Mouse (Mus musculus) heart, adult 8-10 months (tissue): Measurements from ENCODE around the gene Fam122a. TPM values are rescaled to one million over a fixed set of nuclear protein-coding genes. Genes with fewer than 3 reads are reported as not detected.

Experiments used
- DNase-seq: peaks from one replicate; pipeline ENCODE4 v3.0.0; 2022; ENCODE audit warnings: low spot score
- total RNA-seq, 4 experiments: library from RNA; stranded (reverse); gene quantifications; 2 replicates each; pipeline ENCODE4 v1.2.4; 2022

Fam122a gene
- total RNA-seq, result 10 to 100 TPM; 23.5 to 26.9 (median 26.6) TPM

- DNase-seq, result peak; percentile 80
Measured at GRCm38 (mm10) chr19:24476929-24477882, at the start of gene Fam122a. Gene Fam122a (minus strand): TSS chr19:24477356.

- DNase-seq, result no peak
Measured at GRCm38 (mm10) chr19:24523476-24524313, 46.5 kb upstream of the Fam122a start.

DNA sequence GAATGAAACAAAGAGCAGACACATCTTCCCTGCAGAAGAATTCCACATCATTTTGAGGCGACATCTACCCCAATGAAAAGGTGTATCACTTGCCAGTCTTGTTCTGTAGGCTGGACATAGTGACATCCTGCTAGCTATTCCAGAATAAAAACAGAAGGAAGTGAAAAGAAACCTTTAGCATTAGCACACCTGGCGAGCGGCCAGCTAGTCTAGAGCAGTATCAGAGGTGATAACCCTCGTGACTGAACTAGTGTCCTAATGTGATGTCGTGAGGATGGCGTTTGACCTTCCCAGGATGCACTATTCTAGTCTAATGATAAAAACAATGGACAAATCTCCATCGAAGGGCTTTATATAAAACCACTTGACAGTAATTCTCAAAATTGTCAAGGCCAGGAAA is 44.8 kb upstream of the Fam122a start:
- no peak for DNase-seq

DNA sequence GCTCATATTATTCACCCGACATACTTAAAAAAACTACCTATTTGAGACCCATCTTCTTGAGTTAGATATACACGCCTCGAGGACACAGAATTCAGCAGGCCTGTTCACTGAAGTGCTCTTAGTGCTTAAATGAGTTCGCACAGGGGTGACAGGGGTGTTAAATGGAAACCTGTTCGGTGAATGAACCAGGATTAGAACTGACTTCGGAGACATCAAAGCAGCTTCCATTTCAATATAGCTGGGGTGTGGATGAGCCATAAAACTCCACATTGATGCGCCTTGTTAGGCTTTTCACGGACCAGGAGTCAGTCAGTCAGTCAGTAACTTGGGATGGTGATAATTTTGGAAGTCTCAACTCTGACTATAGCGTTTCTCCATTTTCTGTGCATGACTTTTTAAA is 44.0 kb upstream of the Fam122a start:
- no peak for DNase-seq

- no peak for DNase-seq
Measured at GRCm38 (mm10) chr19:24519732-24520409, 42.7 kb upstream of the Fam122a start.

DNA sequence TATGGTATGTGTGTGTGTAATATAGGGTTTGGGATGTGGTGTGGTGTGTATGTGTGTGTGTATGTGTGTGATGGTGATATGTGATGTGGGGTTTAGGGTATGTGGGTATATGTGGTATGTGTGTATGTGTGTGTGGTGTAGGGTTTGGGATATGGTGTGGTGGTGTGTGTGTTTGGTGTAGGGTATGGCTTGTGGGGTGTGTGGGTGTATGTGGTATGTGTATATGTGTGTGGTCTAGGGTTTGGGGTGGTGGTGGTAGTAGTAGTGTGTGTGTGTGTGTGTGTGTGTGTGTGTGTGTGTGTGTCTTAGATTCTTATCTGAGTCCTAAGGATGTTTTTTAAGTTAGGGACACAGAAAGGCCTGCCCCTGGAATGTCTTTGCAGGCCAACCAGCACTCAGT is 41.2 kb upstream of the Fam122a start:
- no peak for DNase-seq

- DNase-seq, result no peak
Measured at GRCm38 (mm10) chr19:24517057-24517456, 39.9 kb upstream of the Fam122a start.

DNA sequence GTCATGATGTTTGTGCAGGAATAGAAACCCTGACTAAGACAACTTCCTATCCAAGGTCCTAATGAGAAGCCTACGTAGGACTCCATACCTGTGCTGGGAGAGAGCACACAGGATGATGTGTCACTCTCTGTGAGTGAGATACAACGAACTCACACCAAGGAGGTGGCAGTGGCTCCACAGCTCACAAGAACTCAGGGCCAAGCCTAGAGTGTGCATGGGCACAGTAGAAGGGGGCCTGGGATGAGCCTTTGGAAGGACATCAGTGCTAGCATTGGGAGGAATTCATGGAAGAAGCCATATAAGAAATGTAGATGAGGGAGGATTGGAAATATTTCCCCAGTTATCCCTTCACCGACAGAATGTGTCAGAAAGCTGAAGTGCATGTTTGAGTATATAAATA is 38.8 kb upstream of the Fam122a start:
- no peak for DNase-seq

- no peak for DNase-seq
Measured at GRCm38 (mm10) chr19:24514661-24515642, 37.8 kb upstream of the Fam122a start.

GRCm38 (mm10) chr19:24513105-24513843 is 36.1 kb upstream of the Fam122a start:
- no peak for DNase-seq

DNA sequence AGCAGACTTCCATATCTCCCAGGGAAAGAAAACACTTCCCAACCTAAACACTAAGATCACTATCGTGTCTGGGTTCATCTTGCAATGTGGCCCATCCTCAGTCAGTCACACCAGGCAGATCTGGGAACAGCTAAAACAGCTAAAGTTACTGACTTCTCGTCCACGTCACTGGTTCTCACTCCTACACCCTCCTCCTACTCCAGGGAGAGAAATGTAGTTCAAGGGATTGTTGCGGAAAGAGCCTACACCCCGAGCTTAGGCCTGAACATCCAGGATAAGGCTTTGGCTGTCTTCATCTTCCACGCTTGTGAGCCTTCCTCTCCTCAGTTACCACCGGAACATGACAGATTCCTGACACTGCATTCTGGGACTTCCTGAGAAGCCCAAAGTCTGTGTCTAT is 34.8 kb upstream of the Fam122a start:
- DNase-seq, result no peak

DNA sequence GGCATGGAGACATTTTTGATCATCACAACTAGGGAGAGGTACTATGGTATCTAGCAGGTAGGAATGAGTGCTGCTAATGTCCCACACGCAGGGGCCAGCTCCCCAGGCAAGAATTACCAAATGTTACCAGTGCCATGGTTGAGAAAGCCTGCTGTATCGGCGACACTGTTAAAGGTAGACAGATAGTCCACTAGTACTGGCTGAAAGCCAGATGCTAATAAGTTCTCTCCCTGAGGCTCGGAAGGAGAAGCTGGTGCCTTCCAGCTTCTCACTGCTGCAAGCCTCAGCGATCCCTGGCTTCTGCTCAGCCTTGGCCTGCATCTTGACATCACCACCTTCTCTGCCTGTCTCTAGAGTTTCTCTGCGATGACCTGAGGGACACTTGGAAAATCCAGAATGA is 32.2 kb upstream of the Fam122a start:
- no peak for DNase-seq

DNA sequence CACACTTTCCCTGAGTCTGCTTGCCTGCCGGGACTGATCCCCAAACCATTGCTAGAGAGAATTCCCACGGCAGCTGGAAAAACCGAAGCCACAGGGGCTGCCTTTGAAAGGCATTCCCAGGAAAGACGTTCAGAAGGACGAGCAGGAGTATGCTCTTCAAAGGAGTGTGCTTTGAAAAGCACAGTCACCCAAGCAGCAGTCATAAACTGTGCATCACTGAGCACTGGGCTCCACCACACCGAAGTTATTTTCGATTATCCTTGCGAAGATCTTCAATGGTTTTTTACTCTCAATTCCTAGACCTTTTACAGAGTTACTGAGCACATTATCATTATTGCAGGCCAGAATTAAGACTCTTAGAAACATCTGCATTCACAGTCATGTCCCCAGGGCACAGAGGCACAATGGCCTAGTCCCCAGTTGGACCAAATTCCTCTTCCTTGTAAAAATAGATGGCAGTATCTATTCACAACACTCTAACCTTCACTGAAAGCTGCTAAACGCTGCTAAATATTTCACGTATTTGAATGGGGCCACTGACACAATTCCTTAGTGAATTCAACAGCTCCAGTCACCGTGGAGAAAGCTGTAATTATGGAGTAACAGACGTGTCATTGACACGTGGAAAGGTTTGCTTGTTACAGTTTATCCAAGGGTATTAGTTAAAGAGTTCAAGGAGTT is 31.1 kb upstream of the Fam122a start:
- DNase-seq, result no peak

- no peak for DNase-seq
Measured at GRCm38 (mm10) chr19:24502736-24503421, 25.7 kb upstream of the Fam122a start.

DNA sequence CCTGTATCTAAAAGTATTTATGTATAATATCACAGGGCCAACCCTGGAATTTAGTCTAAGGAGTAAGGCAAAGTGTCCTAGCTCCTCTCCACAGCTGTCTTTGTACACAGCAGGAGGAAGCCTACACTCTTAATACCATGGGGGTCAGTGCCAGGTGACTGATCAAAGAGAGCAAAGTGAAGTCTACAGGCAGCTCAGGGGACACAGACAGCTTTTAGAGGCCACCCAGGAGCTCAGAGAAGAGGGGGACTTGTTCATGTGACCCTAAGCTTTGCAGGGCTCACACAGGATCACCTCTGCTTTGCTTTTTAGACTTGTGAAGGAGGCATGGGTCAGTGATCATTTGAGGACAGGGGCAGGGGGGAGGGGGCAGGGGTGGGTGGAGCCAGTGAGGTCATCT is 24.4 kb upstream of the Fam122a start:
- DNase-seq, result no peak

GRCm38 (mm10) chr19:24500431-24500830 is 23.3 kb upstream of the Fam122a start:
- DNase-seq, result no peak

DNA sequence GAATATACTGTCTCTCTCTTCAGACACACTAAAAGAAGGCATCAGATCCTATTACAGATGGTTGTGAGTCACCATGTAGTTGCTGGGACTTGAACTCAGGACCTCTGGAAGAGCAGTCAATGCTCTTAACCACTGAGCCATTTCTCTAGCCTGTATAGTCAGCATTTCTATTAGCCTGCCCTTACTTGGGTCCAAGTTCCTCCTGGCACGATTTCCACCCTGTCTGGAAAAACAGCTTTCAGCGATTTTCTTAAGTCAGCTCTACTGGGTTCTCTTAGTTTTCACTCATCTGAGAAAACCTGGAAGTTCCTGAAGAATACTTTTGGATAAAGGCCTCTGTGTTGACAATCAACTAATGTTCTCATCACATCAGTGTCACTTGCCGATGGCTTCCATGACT is 22.1 kb upstream of the Fam122a start:
- no peak for DNase-seq

DNA sequence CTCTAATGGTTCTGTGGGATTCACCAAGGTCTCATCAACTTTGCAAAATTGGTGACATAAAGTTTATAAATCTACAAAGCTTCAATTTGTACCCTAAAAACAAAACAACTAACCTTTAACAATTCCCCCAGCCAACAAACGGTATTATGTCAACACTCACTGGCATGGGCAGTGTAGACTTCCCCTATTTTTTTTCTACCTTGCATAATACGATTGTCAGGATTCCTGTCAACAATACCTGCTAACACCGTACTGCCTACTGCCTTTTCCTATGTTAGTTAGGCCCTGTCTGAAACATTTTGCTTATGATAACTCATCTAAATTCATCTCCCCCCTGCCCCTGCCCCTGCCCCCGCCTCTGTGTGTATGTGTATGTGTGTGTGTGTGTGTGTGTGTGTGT is 16.7 kb upstream of the Fam122a start:
- no peak for DNase-seq

- no peak for DNase-seq
Measured at GRCm38 (mm10) chr19:24491824-24492223, 14.7 kb upstream of the Fam122a start.
